Mouse (Mus musculus): ENCODE measurements at regions not wholly inside any gene's neighbourhood (a gene's known extent, or its start where the extent isn't known, plus 50 kb on each side); places are given as distances from the start of the nearest gene placed in this dataset.
"Not testable (repeated sequence)": the region's sequence is repeated elsewhere in the genome, so short reads cannot be mapped to it uniquely, and the experiment has no call there.

DNA sequence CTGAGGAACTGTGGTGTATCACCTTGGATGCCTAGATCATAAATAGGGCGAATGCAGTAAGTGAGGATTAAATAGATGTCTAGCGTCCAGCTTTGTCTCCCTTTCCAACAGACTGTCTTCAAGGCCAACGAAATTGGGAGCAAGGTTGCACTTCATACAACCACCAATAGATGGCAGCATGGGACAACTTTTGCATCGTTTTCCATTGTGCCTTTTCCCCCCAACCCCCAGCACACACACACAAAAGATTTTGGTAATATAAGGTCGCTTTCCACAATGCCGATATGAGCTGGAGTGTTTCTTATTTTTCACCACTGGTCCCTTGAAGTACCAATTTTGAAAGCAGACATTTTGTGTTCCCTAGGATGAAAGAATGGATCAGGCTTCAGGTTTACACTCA lies 304.7 kb downstream of the BC048507 start:
- peak; percentile 35 for DNase-seq

DNA sequence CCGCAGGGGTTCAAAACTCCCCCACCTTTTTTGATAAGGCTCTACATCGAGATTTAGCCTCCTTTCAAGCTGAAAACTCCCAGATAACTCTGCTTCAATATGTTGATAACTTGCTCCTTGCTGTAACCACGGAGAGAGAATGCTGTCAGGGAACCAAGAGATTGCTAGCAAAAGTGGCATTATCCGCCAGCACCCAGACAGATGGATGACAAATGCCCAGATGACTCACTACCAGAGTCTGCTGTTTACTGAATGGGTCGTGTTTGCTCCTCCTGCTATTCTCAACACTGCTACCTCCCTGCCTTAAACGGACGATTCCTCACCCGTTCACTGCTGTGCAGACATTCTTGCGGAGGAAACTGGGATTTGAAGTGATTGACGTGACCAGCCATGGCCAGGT lies 310.3 kb downstream of the BC048507 start:
- DNase-seq, result not testable (repeated sequence)

Measured in lung, postnatal 10 days (tissue).